Mouse (Mus musculus): ENCODE results near the gene Prpsap1.

GRCm38 (mm10) chr11:116506151-116506875, 12.3 kb upstream of the Prpsap1 start:
- no peak for TF ChIP-seq POLR2A (IDR thresholded peaks at IDR 0.05; ENCODE audit: insufficient read depth, low read depth, low read length)
- no peak for TF ChIP-seq CTCF (IDR thresholded peaks at IDR 0.05; ENCODE audit: insufficient read depth, low read depth, low read length)
